Mouse (Mus musculus): ENCODE measurements at regions not wholly inside any gene's neighbourhood (a gene's known extent, or its start where the extent isn't known, plus 50 kb on each side); places are given as distances from the start of the nearest gene placed in this dataset.
A peak's percentile ranks its signal among the peaks of the same experiment; 100 is the strongest.

DNA sequence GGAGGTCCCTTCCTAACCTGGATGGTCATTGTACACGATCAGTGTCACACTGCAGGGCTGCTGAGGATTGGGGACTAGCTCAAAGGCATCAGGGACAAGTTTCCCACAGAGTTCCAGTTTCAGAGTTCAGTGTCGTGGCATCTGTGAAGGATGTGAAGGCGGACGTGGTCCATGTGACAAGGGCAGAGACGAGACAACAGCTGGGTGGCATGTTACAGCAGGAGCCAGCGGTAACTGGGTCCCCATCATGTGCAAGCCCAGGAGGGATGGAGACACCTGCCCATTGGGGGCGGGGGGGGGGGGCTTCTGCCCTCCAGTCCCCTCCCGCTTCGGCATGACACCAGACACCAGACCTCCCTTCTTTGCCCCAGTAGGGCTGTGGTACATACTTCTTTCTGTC is 241.6 kb downstream of the Opa1 start:
- H3K27me3 ChIP-seq (ENCODE audit: control insufficient read depth, insufficient read depth, low read length), result no peaks in the 10 kb centered on the region
- DNase-seq (ENCODE audit: low read depth in 3 of 3, low spot score in 3 of 3), result no peak
- H3K4me1 ChIP-seq (replicated peaks; ENCODE audit: control insufficient read depth in 2 of 2, insufficient read depth in 2 of 2, low read length in 1 of 2), result peaks cover 0 to 3% of the 10 kb centered on the region in 2 experiments; a peak in 1 of 4 replicates
- H3K9ac ChIP-seq (replicated peaks), result no peak overlapping the region
- ATAC-seq (ENCODE audit: insufficient read depth), result no peak
- H3K9me3 ChIP-seq (ENCODE audit: control insufficient read depth, low read length), result no peaks in the 10 kb centered on the region
- WGBS (ENCODE audit: insufficient replicate concordance), result 72% methylated on average over 7 of the region's 9 CpGs
- no peaks in the 10 kb centered on the region for H3K36me3 ChIP-seq (replicated peaks; ENCODE audit: control insufficient read depth, insufficient read depth, low read depth)
- TF ChIP-seq EP300 (IDR thresholded peaks at IDR 0.05; ENCODE audit: low read depth) (no peak), CTCF (IDR thresholded peaks at IDR 0.05; ENCODE audit: low read depth) (no peak)
- H3K4me3 ChIP-seq (ENCODE audit: insufficient read depth in 1 of 2, low read depth in 2 of 2, low read length in 2 of 2), result no peak overlapping the region
- no peak overlapping the region for H3K4me2 ChIP-seq (ENCODE audit: low read depth)
- no peak overlapping the region for H3K27ac ChIP-seq

DNA sequence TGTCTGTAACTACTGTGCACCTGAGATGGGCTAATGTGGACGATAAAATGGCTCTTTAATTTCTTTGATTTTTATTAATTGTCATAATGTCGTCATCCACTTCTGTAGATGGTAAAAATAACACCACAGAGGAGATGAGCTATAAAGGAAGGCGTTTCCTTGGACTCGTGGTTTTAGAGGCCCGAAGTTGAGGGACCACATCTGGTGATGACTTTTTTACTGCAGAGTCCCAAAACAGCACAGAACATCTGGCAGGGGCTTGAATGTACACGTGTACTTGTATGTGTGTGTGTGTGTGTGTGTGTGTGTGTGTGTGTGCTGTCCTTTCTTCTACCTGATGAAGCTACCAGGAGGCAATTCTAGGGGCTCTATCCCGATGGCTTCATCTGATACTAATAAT is 242.1 kb upstream of the Hes1 start:
- no peaks in the 10 kb centered on the region for H3K4me1 ChIP-seq (replicated peaks; ENCODE audit: control insufficient read depth in 2 of 2, insufficient read depth in 2 of 2, low read length in 1 of 2)
- 55% methylated on average over 7 of the region's 7 CpGs for WGBS (ENCODE audit: insufficient replicate concordance)
- no peaks in the 10 kb centered on the region for H3K36me3 ChIP-seq (replicated peaks; ENCODE audit: control insufficient read depth, insufficient read depth, low read depth)
- no peak for TF ChIP-seq EP300 (IDR thresholded peaks at IDR 0.05; ENCODE audit: low read depth)
- TF ChIP-seq CTCF (IDR thresholded peaks at IDR 0.05; ENCODE audit: low read depth), result no peak
- DNase-seq (ENCODE audit: low read depth in 3 of 3, low spot score in 3 of 3), result no peak
- no peak overlapping the region for H3K4me2 ChIP-seq (ENCODE audit: low read depth)
- H3K4me3 ChIP-seq (ENCODE audit: insufficient read depth in 1 of 2, low read depth in 2 of 2, low read length in 2 of 2), result no peak overlapping the region
- no peak overlapping the region for H3K9ac ChIP-seq (replicated peaks)
- H3K27ac ChIP-seq, result no peak overlapping the region
- no peak for ATAC-seq (ENCODE audit: insufficient read depth)
- no peaks in the 10 kb centered on the region for H3K27me3 ChIP-seq (ENCODE audit: control insufficient read depth, insufficient read depth, low read length)
- H3K9me3 ChIP-seq (ENCODE audit: control insufficient read depth, low read length), result no peaks in the 10 kb centered on the region

DNA sequence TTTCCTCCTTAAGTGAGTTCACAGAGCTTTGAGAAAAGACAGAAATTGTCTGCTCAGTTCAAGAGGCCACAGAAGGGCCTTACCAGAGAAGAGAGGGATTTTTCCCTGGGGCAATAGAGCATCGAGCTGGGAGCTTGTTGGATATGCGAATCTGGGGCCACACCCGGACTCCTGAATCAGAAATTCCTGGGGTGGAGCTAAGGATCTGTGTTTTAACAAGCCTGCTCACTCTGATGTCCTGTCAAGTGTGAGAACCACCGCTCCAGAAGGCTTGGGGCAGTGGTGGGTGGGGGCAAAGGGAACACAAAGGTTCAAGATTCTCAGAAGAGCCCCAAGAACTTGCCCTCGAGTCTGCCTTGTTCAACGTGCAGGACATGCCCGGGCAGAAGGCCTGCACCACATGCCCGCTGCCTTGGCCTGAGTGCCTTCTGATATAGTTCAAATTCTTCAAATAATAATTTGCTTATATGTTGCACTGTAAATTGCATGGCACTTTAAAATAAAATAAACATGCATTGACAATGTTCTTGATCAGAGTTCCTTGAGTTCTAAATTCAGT is 241.3 kb upstream of the Hes1 start:
- TF ChIP-seq CTCF (IDR thresholded peaks at IDR 0.05; ENCODE audit: low read depth) (no peak), EP300 (IDR thresholded peaks at IDR 0.05; ENCODE audit: low read depth) (no peak)
- H3K9ac ChIP-seq (replicated peaks), result no peak overlapping the region
- no peaks in the 10 kb centered on the region for H3K9me3 ChIP-seq (ENCODE audit: control insufficient read depth, low read length)
- H3K27me3 ChIP-seq (ENCODE audit: control insufficient read depth, insufficient read depth, low read length), result no peaks in the 10 kb centered on the region
- DNase-seq (ENCODE audit: low read depth in 3 of 3, low spot score in 3 of 3) (no peak), ATAC-seq (ENCODE audit: insufficient read depth) (no peak)
- no peak overlapping the region for H3K4me3 ChIP-seq (ENCODE audit: insufficient read depth in 1 of 2, low read depth in 2 of 2, low read length in 2 of 2)
- 65% methylated on average over 8 of the region's 8 CpGs for WGBS (ENCODE audit: insufficient replicate concordance)
- H3K4me2 ChIP-seq (ENCODE audit: low read depth), result no peak overlapping the region
- no peaks in the 10 kb centered on the region for H3K36me3 ChIP-seq (replicated peaks; ENCODE audit: control insufficient read depth, insufficient read depth, low read depth)
- H3K4me1 ChIP-seq (replicated peaks; ENCODE audit: control insufficient read depth in 2 of 2, insufficient read depth in 2 of 2, low read length in 1 of 2), result no peaks in the 10 kb centered on the region
- H3K27ac ChIP-seq, result no peak overlapping the region

DNA sequence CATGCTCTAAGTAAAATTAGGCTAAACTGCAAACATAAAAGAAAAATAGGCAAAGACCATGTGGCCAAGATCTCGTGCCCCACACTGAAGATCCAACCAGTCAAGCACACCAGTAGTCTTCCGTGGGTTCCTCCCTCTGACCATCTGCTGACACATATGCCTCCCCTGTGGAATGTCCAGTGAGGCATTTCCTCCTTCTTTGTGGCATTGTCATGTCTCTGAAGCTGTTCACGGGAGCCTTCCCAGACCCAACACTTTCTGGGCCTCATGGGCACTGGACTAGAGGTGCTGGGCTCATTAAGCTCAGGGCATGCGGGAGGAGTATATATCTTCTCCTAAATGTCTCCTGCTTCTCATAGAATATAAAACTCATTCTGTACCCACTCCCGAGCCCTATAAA is 237.3 kb upstream of the Hes1 start:
- no peaks in the 10 kb centered on the region for H3K27me3 ChIP-seq (ENCODE audit: control insufficient read depth, insufficient read depth, low read length)
- DNase-seq (ENCODE audit: low read depth in 3 of 3, low spot score in 3 of 3), result no peak
- H3K9me3 ChIP-seq (ENCODE audit: control insufficient read depth, low read length), result no peaks in the 10 kb centered on the region
- H3K4me2 ChIP-seq (ENCODE audit: low read depth), result no peak overlapping the region
- 59% methylated on average over 5 of the region's 5 CpGs for WGBS (ENCODE audit: insufficient replicate concordance)
- no peak overlapping the region for H3K4me3 ChIP-seq (ENCODE audit: insufficient read depth in 1 of 2, low read depth in 2 of 2, low read length in 2 of 2)
- H3K27ac ChIP-seq, result no peak overlapping the region
- H3K36me3 ChIP-seq (replicated peaks; ENCODE audit: control insufficient read depth, insufficient read depth, low read depth), result no peaks in the 10 kb centered on the region
- TF ChIP-seq CTCF (IDR thresholded peaks at IDR 0.05; ENCODE audit: low read depth) (no peak), EP300 (IDR thresholded peaks at IDR 0.05; ENCODE audit: low read depth) (no peak)
- H3K9ac ChIP-seq (replicated peaks), result no peak overlapping the region
- no peak for ATAC-seq (ENCODE audit: insufficient read depth)
- no peaks in the 10 kb centered on the region for H3K4me1 ChIP-seq (replicated peaks; ENCODE audit: control insufficient read depth in 2 of 2, insufficient read depth in 2 of 2, low read length in 1 of 2)

DNA sequence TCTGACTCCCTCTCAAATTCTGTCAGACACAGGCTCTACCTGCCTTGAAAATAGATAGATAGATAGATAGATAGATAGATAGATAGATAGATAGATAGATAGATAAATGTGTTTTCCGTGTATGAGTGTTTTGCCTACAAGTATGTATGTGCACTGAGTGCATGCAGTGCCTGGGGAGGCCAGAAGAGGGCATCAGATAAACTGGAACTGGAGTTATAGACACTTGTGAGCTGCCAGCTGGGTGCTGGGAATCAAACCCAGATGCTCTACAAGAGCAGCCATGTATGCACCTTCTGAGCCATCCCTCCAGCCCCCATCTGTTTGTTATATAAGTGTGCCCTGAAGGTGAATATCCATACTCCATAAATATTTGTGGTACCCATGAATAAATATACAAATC is 236.4 kb upstream of the Hes1 start:
- Histone ChIP-seq H3K4me1 (replicated peaks; ENCODE audit: control insufficient read depth in 2 of 2, insufficient read depth in 2 of 2, low read length in 1 of 2) (no peaks in the 10 kb centered on the region), H3K4me2 (ENCODE audit: low read depth) (no peak overlapping the region), H3K36me3 (replicated peaks; ENCODE audit: control insufficient read depth, insufficient read depth, low read depth) (no peaks in the 10 kb centered on the region), H3K4me3 (ENCODE audit: insufficient read depth in 1 of 2, low read depth in 2 of 2, low read length in 2 of 2) (no peak overlapping the region), H3K9ac (replicated peaks) (no peak overlapping the region), H3K9me3 (ENCODE audit: control insufficient read depth, low read length) (no peaks in the 10 kb centered on the region), H3K27me3 (ENCODE audit: control insufficient read depth, insufficient read depth, low read length) (no peaks in the 10 kb centered on the region), H3K27ac (no peak overlapping the region)
- 62% methylated on average over 1 of the region's 1 CpGs for WGBS (ENCODE audit: insufficient replicate concordance)
- ATAC-seq (ENCODE audit: insufficient read depth) (no peak), DNase-seq (ENCODE audit: low read depth in 3 of 3, low spot score in 3 of 3) (no peak)
- peak; percentile 31; the same call in 1 of the 2 replicates for TF ChIP-seq CTCF (IDR thresholded peaks at IDR 0.05; ENCODE audit: low read depth)
- TF ChIP-seq EP300 (IDR thresholded peaks at IDR 0.05; ENCODE audit: low read depth), result no peak
